Mouse (Mus musculus) testis, postnatal 14 days (tissue): ENCODE results near the gene Alox15.
A peak's percentile ranks its signal among the peaks of the same experiment; 100 is the strongest.
"Not testable (repeated sequence)": the region's sequence is repeated elsewhere in the genome, so short reads cannot be mapped to it uniquely, and the experiment has no call there.

Source experiments
- DNase-seq: peaks from one replicate; pipeline ENCODE4 v3.0.0; 2021; ENCODE audit warnings: low spot score

Alox15 gene

GRCm38 (mm10) chr11:70351868-70352267 lies at the start of gene Alox15:
Gene Alox15 (minus strand): TSS chr11:70352031.
- DNase-seq = no peak

- no peak for DNase-seq
Observed at GRCm38 (mm10) chr11:70389421-70389820, 37.6 kb upstream of the Alox15 start.

GRCm38 (mm10) chr11:70387436-70387835 lies 35.6 kb upstream of the Alox15 start:
- DNase-seq = no peak

DNA sequence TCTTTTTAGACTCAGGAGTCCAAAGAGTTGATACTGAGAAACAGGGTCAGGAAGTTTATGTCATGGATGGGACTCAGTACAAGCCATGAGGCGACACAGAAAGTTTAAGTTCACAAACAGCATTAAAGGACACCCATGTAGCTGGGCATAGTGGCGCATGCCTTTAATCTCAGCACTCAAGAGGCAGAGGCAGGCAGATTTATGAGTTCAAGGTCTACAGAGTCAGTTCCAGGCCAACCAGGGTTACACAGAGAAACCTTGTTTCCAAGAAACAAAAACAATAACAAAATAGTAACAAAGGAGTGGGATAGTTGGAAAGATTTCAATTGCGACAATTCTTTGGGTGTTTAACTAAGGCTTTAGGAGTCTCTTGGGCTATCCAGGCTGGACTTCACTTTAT lies 32.3 kb upstream of the Alox15 start:
- DNase-seq = no peak

DNA sequence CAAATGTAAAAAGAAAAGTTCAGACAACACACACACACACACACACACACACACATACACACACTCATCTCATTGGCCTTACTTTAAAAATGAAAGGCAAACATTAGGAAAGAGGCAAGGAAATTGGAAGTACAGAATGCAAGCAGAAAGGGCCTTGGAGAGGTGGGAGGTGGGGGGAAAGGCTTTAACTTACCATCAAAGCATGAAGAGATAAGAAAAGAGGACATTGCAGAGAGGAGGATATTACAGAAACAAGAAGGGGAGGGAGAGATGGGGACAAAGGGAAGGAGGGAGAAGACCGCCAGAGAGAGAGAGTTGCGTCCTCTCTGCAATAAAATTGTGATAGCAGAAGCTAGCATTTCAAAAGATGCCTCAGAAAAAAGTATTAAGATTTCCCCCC lies 29.5 kb upstream of the Alox15 start:
- DNase-seq = no peak

- no peak for DNase-seq
Observed at GRCm38 (mm10) chr11:70380478-70381005, 28.7 kb upstream of the Alox15 start.

- DNase-seq = no peak
Observed at GRCm38 (mm10) chr11:70376054-70376453, 24.2 kb upstream of the Alox15 start.

- no peak for DNase-seq
Observed at GRCm38 (mm10) chr11:70374302-70374701, 22.5 kb upstream of the Alox15 start.

GRCm38 (mm10) chr11:70372849-70373557 lies 21.2 kb upstream of the Alox15 start:
- no peak for DNase-seq

- DNase-seq = no peak
Observed at GRCm38 (mm10) chr11:70372396-70372795, 20.6 kb upstream of the Alox15 start.

- not testable (repeated sequence) for DNase-seq
Observed at GRCm38 (mm10) chr11:70368626-70369025, 16.8 kb upstream of the Alox15 start.

- not testable (repeated sequence) for DNase-seq
Observed at GRCm38 (mm10) chr11:70367701-70368100, 15.9 kb upstream of the Alox15 start.

GRCm38 (mm10) chr11:70348630-70349029 lies 3.2 kb downstream of the Alox15 start:
- DNase-seq = no peak

DNA sequence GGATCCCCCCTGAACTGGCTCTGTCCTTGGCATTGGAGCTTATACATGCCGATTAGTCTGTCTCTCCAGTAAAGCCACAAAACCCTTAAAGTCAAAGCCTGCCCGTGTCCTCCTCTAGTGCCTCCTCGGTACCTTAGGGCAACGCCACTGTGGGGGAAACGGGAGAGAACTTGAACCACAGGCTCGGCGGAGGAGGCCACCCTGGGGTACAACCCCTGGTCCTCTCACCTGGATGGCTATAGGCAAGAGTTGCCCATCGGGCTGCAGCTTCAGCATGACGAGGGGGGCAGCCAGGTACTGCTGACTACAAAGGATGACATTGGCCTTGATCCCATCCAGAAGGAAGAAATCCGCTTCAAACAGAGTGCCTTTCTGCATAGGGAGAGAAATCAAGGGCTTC lies 4.0 kb downstream of the Alox15 start:
- no peak for DNase-seq

- DNase-seq = no peak
Observed at GRCm38 (mm10) chr11:70345546-70345945, 6.3 kb downstream of the Alox15 start.

DNA sequence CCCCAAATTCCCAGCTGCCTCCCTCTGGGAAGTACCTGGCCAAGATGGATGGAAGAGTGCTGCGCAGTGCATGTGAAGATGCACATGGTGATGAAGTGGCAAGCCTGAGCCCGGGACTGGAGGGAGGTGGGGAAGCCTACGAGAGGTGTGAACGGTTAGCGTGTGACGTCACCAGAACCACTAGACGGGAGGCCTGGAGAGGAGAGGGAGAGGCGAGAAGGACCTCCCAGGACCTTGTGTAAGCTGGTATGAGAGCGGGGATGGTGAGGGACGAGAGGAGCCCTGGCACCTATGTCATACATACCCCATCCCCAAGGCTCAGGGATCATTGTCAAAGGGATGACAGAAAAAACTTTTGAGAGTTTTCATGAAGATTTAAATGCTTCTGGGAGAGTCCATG lies 6.8 kb downstream of the Alox15 start:
- no peak for DNase-seq

DNA sequence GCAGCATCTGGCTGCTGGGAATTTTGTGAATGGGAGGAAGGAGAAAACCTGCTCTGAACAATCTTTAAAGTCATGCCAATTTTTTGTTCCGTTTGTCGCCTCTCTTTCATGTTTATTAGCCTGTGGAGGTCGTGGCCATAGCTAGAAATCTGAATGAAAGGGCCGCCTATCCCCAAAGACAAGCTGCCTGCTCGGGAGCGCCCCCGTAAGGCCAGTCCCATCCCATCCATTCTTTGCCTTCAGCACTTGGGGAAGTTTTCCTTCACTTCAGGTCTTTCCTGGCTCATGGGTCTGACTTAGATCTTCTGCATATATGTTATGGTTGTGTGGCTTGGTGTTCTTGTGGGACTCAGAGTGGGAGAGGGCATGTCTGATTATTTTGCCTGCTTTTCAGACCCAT lies 12.3 kb downstream of the Alox15 start:
- DNase-seq = no peak

DNA sequence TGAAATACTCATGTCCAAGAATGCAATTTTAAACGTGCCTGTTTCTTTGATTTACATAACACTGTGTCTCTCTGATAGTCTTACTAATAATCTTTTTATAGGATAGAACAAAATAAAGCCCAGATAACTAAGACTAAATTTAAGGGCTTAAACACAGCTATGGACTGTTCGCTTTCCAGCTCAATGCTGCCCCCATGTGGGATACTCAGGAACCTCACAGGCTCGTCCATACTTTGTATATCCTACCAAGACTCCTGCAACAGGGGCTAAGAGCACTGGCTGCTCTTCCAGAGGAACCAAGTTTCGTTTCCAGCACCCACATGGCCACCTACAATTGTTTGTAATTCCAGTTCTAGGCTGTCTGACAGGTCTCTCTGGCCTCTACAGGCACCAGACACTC lies 17.4 kb downstream of the Alox15 start:
- peak; percentile 37 for DNase-seq

DNA sequence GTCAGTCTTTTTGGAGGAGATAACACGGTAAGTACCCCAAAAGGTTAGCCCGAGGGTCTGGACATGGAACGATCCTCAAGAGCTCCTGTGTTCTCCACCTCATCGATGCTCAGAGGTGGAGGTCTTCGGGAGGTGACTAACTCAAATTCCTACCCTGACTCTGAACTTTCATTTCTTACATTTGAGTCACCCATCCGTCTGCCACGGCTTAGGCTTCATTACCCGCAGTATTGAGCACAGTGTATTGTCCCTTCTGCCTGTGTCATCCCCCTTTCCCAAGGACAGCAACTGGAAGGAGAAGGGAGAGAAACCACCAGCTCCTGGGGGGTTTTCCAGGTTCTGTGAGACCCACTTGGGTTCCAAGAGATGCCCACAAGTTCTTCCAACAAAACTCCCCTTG lies 27.1 kb downstream of the Alox15 start:
- DNase-seq = no peak

GRCm38 (mm10) chr11:70322528-70322927 lies 29.3 kb downstream of the Alox15 start, which contains the start of gene Alox12e:
Gene Alox12e (minus strand): TSS chr11:70322628.
- no peak for DNase-seq

- peak; percentile 71 for DNase-seq
Observed at GRCm38 (mm10) chr11:70321664-70322063, 30.2 kb downstream of the Alox15 start.

DNA sequence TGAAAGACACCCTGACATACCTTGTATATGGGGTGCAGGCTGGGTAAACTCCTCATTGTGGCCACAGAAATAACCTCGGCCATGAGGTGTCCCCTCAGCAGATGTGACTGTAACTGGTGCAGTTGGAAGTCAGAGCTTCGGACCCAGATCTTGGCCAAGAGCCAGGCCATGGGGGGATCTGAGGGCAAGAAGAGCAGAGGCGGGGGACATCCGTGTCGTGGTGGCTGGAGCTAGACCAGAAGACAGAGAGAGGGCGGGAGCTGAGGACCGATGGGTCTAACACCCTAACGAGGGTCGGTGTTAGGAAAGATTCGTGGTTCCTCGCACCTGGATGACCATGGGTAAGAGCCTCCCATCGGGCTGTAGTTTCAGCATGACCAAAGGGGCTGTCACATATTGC lies 32.2 kb downstream of the Alox15 start:
- DNase-seq = no peak

- no peak for DNase-seq
Observed at GRCm38 (mm10) chr11:70313833-70314232, 38.0 kb downstream of the Alox15 start.

GRCm38 (mm10) chr11:70309341-70309740 lies 42.5 kb downstream of the Alox15 start:
- peak; percentile 38 for DNase-seq
